Mouse (Mus musculus): ENCODE results near the gene Catsper2.

The Catsper2 gene

DNA sequence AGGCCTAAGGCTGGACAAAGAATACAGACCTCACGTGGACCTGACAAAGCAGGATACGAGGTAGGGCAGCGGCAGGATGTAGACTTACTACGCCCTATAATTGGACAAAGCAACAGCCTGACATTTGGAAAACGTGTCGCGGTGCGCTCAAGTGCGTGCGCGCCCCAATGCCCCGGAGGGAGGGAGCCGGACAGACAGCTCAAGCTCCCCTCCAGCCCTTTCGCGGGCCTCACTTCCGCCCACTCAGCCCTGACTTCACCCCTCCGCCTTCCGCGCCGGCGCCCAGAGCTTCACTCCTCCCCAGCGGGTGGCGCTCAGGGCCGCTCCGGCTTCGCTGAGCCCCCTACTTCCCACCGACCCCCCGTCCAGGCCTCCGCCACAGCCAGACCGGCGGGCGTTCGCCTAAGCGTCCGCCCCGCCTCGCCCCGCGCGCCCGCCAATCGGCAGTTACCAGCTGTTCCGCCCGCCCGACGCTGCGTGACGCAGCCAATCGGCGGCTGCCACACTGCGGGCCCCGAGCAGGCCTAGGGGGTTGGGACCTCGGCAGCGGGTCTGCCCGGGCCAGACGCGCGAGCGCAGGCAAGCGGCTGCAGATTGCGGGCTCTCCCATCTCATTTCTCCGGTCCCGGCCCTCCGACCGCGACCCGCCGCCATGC lies at the start of gene Catsper2, which contains the start of gene Pdia3:
Catsper2 (minus strand) TSS at position 406 of the 656 bp plus-strand sequence.
Pdia3 (plus strand) TSS at position 389 of the 656 bp plus-strand sequence.
- DNase-seq (ENCODE audit: extremely low spot score, low spot score): peak; percentile 97

DNA sequence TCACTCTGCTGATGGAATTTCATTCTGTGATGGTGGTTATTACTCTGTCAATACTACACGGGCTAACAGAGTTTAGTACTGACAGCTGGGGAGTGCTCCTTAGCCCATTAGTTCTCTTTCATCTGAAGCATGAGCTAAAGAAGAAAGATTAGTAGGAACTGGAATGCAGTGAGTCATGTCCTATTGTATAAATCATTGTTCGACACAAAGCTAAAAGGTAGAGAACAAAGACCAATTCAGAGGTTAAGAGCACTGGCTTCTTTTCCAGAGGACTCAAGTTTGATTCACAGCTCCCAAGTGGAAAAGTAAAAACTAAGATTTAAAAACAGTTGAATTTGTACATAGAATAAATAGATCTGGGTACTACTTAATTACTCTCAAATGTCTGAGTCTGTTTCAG lies 46.5 kb upstream of the Catsper2 start:
- DNase-seq (ENCODE audit: extremely low spot score, low spot score): no peak

DNA sequence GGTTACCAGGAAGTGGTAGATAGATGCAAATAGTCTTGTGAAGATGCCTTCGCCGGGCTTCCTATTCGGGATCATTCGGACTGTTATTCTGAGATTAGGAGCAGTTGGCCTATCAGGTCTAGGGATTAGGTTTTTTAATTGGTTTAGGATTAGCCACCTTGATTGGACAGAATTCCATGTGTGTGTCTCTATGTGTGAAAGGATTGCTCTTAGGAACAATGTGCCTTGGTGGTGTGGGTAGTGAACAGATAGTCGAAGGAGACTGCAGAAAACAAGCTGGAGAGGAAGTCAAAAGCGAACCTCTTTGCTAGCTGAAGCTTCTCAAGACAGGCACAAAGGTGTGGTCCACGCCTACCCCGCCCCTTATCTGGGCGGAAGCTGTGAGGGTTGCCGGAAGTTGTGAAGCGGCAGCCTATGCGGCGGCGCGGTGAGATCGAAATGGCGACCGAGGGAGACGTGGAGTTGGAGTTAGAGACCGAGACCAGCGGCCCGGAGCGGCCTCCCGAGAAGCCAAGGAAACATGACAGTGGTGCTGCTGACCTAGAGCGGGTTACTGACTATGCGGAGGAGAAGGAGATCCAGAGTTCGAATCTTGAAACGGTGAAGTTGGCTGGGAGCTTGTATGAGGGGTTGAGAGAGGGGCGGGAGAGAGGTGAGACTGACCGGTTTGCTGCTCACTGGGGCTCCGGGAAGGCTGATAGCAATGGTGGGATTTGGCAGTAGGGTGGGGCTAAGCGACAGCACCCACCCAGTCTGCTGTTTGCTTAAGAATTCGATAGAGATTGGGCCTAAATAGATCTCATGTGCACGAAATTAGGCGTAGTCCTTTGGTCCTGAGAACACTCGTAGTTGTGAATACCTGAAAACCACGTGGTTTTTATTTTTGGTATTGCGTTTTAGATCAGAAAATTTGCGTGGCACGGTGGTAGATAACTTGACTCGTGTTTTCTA lies 43.4 kb upstream of the Catsper2 start, which contains the start of gene Serinc4:
Serinc4 (minus strand) TSS at position 90 of the 951 bp plus-strand sequence.
- peak; percentile 87 for DNase-seq (ENCODE audit: extremely low spot score, low spot score)

DNA sequence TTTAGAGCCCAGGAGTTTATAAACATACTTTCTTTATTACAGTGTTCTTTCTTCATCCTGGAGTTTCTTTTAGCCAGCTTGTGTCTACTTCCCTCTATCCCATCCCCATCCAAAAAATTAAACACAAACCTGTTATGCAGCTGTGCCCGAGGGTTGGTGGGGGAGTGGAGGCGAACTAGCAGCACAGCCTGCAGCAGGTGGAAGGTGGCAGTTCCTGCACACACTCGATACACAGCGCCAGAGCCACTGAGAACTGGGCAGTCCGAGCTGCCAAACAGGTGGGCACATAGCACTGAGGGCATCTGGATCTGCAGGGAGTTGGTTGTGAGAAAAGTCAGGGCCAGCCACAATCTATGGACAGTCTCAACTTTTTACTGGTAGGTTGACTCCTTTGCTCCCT lies 41.9 kb upstream of the Catsper2 start:
- DNase-seq (ENCODE audit: extremely low spot score, low spot score): peak; percentile 6

DNA sequence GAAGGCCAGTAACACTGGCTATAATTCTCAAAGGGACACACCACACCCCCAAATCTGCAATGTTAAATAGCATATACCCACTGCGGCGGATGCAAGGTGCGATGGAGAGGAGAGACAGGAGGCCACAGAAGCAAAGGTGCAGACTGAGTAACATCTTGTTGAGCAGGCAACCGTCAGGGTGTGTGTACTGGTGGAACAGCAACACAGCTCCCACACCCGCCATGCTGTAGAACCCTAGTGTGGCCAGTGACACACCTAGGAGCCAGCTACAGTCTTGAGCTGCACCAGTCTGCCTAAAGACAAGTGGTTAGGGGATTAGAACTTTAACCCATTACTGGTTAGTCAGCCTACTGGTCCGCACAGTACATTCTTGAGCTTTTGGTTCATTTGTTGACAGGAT lies 40.3 kb upstream of the Catsper2 start:
- DNase-seq (ENCODE audit: extremely low spot score, low spot score): no peak

DNA sequence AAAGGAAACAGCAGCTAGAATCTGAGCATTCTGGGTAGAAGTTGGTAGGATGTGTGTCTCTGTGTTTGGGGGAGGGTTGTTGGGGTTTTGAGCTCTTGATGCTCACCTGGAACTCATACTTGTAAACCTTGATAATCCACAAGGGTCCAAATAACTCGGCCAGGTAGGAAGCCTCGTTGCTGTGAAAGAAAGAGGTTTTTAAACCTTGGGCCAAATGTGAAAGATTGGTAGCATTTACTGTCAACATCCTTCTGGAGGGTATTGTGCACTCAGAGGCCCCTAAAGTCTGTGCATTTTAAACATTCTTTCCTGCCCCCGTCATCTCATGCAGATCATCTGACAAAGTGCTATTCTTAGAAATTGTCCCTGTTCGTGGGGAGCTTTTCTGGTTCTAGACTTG lies 39.4 kb upstream of the Catsper2 start, which contains the start of gene Hypk:
Hypk (plus strand) TSS at position 301 of the 400 bp plus-strand sequence.
- DNase-seq (ENCODE audit: extremely low spot score, low spot score): no peak

- no peak for DNase-seq (ENCODE audit: extremely low spot score, low spot score)
Measured at GRCm38 (mm10) chr2:121452361-121452760, 38.8 kb upstream of the Catsper2 start.

DNA sequence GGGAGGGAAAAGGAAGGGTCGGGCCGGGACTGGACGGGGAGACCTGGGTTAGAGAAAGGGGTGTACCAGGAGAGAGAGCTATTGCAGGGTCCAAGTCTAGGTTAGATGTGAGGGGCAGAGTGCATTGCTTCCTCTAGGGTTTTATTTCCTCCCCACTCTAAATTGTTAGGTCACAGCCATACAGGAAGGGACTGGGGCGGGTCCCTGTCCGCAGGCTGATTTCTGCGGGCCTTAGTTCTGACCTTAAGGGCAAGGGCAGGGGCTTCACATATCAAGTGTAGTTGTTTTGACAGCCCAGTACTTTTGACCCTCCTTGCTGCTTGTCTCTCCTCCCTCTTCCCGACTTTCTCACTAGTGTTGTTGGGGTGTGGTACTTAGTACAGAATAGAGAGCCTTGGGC lies 36.5 kb upstream of the Catsper2 start:
- no peak for DNase-seq (ENCODE audit: extremely low spot score, low spot score)

GRCm38 (mm10) chr2:121449545-121450011 lies 36.0 kb upstream of the Catsper2 start:
- DNase-seq (ENCODE audit: extremely low spot score, low spot score): no peak

DNA sequence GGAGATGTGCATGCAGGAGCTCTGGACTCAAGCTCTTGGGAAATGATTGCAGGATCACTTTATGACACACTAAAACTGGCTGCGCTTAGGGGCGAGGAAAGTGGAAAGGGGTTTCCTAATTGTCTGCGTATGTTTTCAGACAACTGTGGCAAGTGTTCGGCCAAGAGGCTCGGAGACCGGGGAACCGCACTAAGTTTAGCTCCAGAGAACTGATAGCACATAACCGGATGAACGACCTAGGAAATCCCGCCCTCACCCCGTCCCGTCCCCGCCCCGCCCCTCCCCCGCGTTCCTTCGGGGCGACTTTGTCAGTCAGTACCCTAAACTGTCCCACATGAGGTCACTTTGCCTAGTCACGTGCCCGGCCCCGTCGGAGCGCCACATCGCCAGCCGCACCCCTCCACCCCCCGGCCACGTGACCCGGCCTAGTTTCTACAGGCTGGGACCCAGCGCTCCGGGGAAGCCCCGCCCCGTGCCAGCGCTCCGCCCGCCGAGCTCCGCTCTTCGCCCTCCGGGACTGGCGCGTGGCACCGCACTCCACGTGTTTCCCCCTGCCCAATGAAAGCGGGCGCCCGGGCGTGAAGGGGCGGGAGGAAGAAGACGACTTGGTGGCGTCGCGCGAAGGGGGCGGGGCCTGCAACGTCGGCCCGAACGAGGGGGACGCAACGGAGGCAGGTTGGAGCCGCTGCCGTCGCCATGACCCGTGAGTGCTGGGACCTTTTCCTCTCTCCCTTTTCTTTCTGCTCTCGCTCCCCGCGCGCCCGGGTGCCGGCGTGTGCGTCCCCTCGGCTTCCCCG lies 35.3 kb upstream of the Catsper2 start, which contains the start of gene Serf2:
Serf2 (plus strand) TSS at position 457 of the 797 bp plus-strand sequence.
- peak; percentile 99 for DNase-seq (ENCODE audit: extremely low spot score, low spot score)

DNA sequence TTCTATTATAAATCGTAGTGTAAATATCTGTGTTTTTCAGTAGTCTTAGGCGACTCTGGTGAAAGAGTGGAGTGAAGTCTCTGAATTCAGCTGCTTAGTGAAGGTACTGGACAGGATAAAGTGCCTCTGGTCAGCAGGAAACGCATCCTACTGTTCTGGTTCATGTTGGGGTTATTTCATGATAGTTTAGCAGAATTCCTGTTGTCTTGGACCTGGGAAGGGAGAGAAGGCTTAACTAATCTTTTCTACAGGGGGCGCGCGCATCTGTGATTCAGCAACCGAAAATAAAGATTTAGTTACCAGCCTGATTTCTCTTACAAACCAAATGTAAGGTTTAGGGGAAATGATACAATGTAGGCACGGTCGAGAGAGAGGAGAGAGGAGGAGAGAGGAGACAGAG lies 34.5 kb upstream of the Catsper2 start:
- DNase-seq (ENCODE audit: extremely low spot score, low spot score): no peak

DNA sequence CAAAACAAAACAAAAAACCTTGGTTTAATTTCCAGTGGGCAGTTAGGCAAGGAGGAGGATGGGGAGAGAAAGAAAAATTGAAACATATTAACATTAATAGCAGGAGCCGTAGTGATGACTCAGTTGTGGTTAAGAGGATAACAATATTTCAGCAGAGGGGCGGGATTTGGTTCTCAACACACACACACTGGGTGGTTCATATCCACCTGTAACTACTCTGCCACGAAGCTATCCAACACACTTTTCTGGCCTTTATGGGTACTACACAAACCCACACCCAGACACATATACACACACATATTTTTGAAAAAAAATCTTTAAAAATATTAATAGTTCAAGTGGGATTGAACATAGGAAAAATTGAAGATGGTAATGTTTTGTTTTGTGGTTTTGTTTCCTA lies 33.4 kb upstream of the Catsper2 start:
- no peak for DNase-seq (ENCODE audit: extremely low spot score, low spot score)

- no peak for DNase-seq (ENCODE audit: extremely low spot score, low spot score)
Measured at GRCm38 (mm10) chr2:121446506-121446905, 32.9 kb upstream of the Catsper2 start.

DNA sequence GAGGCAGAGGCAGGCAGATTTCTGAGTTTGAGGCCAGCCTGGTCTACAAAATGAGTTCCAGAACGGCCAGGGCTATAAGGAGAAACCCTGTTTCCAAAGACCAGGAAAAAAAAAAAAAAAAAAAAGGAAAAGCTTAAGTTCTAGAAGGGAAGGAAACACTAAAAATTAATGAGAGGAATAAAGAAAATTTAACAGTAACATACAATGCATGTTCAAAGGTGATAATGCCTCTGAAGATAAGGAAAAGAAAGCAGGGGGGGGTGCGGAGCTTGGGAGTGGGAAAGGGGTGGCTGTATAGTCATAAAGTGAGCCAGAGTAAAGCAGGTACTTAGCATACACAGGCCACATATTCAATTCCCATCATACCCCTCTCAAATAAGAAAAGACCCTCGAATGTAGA lies 31.5 kb upstream of the Catsper2 start:
- no peak for DNase-seq (ENCODE audit: extremely low spot score, low spot score)

GRCm38 (mm10) chr2:121444178-121444577 lies 30.6 kb upstream of the Catsper2 start, which contains the start of gene Ell3:
Ell3 (minus strand) TSS chr2:121444278.
- no peak for DNase-seq (ENCODE audit: extremely low spot score, low spot score)

DNA sequence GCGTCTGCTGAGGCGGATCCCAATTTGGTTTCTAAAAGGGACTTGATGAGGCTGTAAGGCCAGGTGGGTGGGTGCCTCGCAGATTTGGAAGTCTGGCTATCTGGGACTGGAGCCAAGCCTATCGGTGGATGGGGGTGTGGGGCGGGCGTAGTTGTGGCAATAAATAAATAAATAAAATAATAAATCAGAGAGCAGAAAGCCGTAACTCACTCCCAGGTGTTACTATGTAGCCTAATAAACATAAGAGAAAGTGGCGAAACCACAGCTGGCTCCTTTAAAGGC lies 29.4 kb upstream of the Catsper2 start:
- DNase-seq (ENCODE audit: extremely low spot score, low spot score): no peak

DNA sequence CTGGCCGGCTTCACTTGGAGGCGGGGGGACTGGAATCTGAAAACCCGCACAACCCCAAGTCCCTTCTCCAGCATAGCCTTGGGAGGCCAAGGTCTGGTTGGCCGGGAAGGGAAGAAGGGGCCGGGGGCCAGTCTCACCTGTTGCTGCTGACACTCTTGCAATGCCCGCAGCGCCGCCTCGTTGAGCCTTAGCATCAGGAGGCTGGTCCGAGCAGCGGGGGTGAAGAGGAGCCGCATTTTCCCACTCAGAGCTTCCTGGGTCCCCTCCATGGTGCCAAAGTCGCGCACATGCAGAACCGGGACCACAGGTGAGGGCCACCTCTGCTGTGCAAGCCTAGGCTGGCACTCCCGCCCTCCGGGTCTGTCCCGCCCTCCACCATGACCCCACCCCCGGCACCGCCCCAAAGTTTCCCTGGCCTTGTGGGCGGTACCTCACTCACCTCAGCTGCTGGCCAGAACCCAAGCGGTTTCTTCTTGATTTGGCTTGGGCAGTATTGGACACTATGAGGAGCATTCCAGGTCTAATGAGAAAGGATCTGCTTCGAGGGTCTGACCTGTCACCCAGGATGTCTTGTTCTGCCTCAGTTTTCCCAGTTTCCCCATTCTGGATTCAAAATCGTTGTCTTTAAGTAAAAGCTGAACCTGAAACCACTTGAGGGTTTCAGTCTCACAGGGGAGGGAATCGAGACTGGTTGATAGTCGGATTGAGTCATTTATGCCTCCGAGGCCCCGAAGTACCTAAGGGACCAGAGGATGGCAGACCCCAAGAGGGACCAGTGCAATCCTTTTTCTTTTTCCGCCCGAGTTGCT lies 28.9 kb upstream of the Catsper2 start:
- peak; percentile 56 for DNase-seq (ENCODE audit: extremely low spot score, low spot score)

GRCm38 (mm10) chr2:121441800-121442199 lies 28.2 kb upstream of the Catsper2 start:
- DNase-seq (ENCODE audit: extremely low spot score, low spot score): no peak

GRCm38 (mm10) chr2:121440834-121441605 lies 27.4 kb upstream of the Catsper2 start:
- no peak for DNase-seq (ENCODE audit: extremely low spot score, low spot score)

DNA sequence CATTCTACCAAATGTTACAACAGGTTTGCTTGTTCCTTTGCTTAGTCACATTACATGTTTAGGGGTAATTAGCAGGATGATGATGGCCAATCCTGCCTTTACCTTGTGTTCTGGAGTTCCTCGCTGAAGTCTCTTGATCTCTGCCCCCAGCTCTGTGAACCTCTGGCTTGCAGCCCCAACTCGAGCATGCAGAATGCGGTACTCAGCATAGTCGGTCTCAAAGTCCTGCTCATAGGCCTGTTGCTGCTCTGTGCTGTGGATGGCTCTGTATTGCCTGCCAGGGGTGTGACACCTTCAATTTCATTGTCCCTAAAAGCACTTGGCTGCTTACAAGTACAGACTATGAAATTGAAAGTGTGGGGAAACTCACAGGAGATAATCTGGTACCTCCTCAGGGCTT lies 26.2 kb upstream of the Catsper2 start:
- no peak for DNase-seq (ENCODE audit: extremely low spot score, low spot score)
